Mouse (Mus musculus): Measurements from ENCODE around the gene Tdo2. TPM values are rescaled to one million over a fixed set of nuclear protein-coding genes. Genes with fewer than 3 reads are reported as not detected.

Tdo2 gene
- not detected in 2 replicates for total RNA-seq (2014; fragmentation: Nextera tagmentation)
- not detected in 2 replicates for total RNA-seq (2017)

DNA sequence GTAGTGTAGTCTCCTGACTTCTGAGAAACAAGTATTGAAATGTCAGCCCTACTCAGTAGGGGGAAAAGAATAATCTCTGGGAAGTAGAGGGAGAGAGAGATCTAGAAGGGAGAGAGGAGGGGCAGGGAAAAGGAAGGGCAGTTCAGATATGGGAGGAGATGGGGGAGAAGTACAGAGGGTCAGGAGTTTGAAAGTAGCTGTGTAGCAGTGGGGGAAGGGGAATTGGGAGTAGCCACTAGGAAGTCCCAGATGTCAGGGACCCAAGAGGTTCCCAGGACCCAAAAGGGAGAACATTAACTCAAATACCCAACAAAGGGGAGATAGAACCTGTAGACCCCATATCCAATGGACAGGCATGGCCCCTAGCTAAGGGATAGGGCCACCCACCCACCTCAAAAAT is at the start of gene Tdo2:
Gene Tdo2 (minus strand): TSS at position 101 of the 400 bp plus-strand sequence.
- no peak for ATAC-seq (replicated peaks; ENCODE audit: poor library complexity, severe bottlenecking)

DNA sequence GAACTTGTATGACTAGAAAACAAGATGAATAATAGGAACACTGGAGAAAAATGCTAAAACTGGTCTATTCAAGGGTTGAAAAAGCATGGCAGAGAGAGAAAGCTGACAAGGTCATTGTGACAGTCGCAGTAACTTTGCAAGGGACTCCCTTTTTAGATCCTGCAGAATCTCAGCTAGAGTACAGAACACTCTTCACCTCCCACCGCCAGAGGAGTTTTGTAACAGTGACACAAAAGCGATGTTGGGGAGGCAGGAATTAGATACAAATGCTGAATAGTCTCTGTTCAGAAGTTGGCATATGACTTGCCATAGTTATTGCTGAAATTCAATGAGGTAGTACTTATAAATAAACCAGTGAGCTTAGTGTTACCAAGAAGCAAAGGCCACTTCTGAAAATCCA is 47.1 kb upstream of the Tdo2 start:
- no peak for ATAC-seq (replicated peaks; ENCODE audit: poor library complexity, severe bottlenecking)

DNA sequence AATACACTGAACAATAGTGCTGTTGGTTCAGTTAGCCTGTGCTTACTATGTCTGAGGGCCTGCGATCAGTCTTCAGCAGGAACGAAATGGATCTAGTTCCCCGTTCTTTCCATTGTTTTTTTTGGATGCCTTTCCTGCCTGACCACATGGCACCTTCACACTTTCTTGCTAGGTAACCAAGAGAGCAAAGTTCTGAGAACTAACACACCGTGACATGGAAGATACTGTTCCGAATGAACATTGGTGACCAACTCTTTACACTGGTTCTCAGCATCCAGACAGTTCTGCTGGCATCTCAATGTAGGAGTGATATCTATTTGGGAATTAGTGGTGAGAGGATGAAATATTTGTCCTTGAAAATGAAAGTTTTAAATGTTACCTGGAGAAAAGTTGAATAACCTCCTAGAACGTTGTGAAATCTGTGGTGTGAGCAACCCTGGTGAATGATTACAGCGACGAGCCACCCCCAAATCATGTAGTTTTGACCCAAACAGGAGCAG is 46.5 kb upstream of the Tdo2 start:
- ATAC-seq (replicated peaks; ENCODE audit: poor library complexity, severe bottlenecking), result no peak

DNA sequence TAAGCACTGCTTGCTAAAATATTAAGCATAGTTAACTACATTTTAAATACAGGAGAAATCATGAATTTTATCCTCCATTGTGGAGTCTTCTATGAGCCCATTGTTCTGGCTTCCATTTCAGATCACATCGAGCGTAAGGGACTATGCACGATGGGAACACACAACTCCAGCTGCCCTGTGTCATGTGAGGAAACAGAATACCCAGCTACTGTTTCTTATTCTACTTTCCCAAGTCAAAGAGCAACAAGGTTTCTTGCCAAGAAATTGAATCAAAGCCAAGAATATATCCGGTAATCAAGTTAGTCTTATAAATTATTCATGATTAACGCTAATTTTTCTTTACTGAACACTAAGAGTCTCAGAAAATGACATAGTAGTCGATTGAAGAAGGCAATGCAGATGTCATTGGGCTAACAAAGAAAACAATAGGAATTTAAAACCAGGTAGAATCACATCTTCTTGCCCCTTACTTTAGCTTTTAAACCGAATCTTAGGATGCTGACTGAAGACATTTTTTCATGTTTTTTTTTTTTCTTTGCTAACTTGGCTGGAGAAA is 38.2 kb upstream of the Tdo2 start:
- ATAC-seq (replicated peaks; ENCODE audit: poor library complexity, severe bottlenecking), result no peak

DNA sequence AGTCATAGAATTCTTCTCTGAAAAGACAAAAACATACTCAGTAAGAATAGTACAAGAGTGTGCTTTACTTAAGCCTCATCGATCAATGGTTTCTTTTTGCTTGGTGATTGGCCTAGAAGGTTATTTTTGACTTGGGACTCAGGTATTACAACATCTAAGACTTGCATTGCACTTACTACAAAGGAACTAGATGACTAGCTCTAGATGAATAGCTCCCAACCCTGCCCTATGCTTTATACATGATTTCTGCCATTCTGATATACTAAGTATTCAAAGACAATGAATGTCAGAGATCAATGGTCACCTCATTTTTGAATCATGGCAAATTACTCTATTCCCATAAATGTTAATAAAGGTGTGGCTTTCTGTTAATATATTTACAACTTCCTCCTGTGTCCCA is 31.0 kb upstream of the Tdo2 start:
- ATAC-seq (replicated peaks; ENCODE audit: poor library complexity, severe bottlenecking), result no peak

DNA sequence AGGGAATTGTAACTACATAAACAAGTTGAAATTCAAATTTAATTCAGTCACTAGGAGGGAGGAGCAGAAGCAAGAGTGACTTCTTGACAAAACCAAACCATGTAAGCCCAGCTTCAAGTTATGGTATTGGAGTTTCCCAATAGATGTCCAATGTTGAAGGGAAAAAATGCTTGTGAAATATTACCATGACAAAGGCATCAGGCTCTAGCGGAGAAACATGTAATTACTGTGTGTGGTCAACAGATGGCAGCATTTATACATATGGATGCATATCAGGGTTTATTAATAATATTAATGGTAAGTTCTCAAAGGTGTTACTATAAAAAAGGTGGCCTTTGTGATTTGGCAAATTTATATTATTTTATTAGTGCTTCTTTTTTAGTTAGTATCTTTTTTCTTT is 20.0 kb upstream of the Tdo2 start:
- peak; percentile 96 for ATAC-seq (replicated peaks; ENCODE audit: poor library complexity, severe bottlenecking)

DNA sequence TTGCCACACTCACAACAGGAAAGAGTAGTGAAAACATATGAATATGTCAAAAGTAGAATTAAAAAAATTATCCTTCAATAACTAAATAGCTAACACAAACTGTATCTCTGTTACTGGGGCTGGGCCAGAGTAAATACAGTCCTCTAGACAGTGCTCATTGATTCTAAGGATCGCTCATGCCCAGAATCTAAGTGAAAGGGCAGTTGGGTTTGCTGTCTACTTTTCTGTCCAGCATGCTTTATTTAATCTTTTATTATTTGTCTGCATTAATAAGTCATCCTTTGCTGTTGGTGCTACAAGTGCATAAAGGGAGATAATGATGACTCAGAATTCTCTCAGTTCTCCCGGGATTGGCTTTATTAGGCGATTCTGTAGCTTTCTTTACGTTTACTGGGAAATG is 19.4 kb upstream of the Tdo2 start:
- ATAC-seq (replicated peaks; ENCODE audit: poor library complexity, severe bottlenecking), result no peak

DNA sequence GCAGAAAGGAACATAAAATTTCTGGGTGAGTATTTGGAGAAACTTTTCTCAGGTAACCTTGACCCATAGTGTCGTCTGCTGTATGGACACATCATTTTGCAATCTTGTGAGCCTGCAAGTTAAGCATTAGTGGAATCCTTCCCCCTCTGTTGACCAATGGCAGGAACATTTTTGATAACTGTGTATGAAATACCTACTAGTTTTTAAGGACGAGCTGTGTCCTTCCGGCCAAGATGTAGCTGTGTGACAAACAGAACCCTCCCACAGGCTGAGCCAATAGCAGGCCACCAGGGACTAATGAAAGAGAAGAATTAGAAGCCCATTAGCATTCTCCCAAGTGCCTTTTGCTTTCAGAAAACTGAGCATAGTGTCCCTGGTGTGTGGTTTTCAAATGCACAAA is 14.5 kb upstream of the Tdo2 start:
- ATAC-seq (replicated peaks; ENCODE audit: poor library complexity, severe bottlenecking), result no peak

DNA sequence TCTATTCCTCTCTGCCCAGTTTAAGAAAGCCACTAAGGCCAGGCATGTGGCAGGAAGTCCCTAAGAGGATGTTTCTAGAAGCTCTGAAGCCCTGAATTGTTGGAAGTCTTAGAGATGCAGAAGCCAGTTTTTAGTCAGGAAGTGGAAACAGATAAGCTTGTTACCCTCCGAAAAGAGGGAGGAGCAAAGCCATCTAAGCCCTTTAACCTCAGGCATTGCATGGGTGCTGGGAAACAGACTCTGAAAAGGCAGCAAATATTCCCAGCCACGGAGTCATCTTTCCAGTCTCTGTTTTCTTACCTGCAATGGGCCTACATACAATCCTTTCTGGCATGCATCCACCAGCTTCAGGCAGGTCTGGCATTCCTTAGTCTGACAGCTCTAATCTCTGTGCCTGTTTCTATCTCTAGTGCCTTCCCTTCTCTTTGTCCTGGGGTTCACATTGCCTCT is 13.7 kb upstream of the Tdo2 start:
- no peak for ATAC-seq (replicated peaks; ENCODE audit: poor library complexity, severe bottlenecking)

DNA sequence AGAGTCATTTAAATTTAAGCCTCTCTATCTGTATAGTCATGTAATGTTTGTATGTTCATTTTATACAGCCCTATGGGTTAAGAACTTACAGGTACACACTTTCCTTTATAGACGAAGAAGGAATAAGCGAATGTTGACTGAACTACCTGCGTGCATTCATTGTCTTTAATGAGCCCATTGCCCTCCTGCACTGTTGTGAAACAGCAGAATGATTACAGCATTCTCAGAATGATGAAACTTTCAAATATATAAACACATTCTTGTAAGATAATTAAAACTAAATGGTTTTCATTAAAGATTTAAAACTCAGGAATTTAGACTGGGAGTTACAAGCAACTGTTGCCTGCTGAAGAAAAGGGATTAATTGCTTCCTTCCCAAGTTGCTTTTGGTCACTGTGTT is 11.6 kb upstream of the Tdo2 start:
- ATAC-seq (replicated peaks; ENCODE audit: poor library complexity, severe bottlenecking), result no peak

DNA sequence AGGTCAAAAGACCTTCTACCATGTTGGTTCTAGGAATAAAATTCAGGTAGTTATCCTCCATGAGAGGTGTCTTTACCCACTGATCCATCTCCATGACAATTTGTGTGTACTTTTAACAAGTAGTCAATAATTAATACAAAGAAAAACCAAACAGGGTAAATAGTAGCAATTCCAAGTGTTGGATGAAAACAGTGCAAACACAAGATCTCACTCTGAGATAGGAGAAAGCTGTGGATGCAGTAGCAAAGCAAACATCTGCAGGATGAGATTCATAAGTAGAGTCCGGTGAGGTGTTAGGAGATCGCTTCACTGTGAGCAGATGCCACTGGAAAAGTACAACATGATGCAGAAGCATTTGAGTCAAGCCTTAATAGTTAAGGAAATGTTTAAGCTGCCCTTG is 10.1 kb upstream of the Tdo2 start:
- ATAC-seq (replicated peaks; ENCODE audit: poor library complexity, severe bottlenecking), result no peak

DNA sequence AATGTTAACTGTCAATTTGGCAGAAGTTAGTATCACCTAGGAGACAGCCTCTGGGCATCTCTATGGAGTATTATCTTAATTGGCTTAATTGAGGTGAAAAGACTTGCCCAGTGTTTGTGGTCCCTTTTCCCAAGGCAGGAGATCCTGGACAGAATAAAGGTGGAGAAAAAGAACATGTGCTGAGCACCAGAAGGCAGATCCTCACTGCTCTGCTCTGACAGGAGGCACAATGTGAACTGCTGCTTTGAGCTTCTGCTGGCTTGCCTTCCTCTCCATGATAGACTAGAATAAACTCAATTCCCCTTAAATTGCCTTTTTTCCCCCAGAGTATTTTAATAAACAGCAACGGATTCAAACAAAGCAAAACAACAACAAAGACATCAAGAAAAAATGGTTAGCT is 9.1 kb upstream of the Tdo2 start:
- ATAC-seq (replicated peaks; ENCODE audit: poor library complexity, severe bottlenecking), result no peak

DNA sequence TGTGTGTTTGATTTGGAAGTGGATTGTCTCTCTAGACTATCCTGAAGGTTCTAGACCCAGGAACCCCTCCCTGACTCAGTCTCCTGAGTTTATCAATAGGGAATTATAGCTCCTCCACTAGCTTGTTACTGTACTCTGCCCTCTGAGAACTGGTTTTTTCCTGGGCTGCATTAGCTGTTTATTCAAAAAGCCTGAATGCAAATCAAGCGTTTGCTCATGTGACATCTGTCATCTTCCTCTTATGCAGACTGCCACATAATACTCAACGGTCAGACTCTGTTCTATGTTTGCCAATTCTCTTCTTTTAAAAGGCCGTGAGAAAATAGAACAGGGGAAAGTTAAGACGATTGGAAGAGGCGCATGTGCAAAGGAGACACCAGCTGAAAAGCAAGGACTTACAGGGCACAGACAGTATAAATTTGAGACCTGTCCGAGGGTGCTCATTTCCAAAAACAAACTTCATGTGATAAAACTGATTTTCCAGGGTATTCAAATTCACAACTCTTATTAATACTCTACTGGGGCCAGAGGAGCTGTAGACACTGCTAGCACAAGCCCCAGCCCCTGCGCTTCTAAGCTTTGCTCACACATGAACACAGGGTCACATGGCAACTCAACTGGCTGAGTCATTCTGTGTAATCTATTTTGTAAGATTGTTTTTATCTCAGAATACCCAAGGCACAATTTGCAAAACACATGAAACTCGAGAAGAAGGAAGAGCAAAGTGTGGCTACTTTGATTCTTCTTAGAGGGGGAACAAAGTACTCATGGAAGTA is 7.3 kb upstream of the Tdo2 start:
- ATAC-seq (replicated peaks; ENCODE audit: poor library complexity, severe bottlenecking), result peak; percentile 52

DNA sequence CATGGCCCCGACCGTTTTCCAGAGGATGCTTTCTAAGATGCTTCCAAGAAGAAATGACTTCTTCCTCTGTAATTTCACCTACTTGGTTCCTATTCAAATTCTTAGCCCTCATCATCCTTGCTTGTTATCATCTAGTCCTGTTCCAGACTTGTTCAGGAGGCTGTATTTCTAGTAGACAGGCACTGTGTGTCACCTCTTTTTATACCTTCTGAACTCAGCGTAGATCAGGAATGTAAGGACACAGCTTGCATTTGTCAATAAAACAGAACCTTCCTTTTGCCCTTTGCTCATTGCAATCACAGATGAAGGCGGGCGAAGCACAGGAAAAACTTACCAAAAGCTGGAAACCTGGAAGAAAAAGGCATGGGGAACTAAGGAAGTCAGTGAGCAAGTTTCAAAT is 6.0 kb upstream of the Tdo2 start, which contains the start of gene Asic5:
Gene Asic5 (plus strand): TSS at position 301 of the 400 bp plus-strand sequence.
- ATAC-seq (replicated peaks; ENCODE audit: poor library complexity, severe bottlenecking), result no peak

DNA sequence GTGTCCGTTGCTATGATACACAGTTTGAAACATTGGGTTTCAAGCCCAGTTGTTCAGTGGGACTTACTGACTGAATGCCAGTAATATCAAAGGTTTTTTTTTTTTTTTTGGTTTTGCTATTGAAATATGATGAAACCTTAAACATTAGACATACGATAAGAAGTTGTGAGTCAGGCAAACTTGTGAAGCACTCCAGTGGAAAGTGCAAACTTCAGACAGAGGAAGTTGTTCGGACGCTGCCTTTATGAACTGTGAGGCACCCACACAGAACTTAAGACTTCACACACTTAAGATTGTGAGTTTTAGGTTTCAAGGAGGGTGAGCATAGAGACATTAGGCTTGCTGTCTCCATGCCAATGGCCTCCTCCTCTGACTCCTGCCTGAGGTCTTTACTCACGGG is 5.6 kb upstream of the Tdo2 start:
- ATAC-seq (replicated peaks; ENCODE audit: poor library complexity, severe bottlenecking), result no peak

DNA sequence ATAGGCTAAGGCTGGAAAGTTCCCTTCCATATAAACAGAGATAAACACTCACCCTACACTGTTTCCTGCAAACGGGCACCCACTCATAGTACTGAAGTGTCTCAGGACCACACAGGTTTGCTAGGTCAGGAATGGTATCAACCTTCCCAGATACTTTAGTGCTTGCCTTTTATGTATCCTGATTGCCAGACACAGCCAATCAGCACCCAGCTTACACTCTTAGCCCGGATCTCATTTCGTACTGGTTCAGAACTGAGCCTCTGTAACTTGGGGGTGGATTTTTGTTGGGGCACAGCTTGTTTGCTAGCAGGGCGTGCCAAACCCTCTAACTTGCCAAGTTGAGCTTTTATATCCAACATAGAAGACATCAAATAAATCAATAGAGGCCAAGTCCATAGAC is 395 bp downstream of the Tdo2 start:
- no peak for ATAC-seq (replicated peaks; ENCODE audit: poor library complexity, severe bottlenecking)

DNA sequence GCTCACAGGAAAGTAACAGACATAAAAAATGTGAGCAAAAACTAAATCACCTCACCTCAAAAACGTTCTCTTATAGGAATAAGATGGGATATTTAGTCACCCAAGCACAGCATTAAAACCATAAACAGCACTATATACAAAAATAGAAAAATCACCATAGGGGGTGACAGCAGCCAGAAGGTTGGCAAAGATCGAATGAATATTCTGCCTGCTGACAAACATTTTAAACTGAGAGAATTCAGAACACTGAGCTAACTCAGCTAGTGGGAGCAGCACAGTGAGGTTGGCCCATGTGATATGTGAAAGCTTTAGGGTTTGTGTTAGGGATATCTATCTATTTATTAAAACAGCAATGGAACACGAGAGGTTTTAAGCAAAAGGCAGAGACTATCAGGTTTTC is 11.4 kb downstream of the Tdo2 start:
- no peak for ATAC-seq (replicated peaks; ENCODE audit: poor library complexity, severe bottlenecking)

DNA sequence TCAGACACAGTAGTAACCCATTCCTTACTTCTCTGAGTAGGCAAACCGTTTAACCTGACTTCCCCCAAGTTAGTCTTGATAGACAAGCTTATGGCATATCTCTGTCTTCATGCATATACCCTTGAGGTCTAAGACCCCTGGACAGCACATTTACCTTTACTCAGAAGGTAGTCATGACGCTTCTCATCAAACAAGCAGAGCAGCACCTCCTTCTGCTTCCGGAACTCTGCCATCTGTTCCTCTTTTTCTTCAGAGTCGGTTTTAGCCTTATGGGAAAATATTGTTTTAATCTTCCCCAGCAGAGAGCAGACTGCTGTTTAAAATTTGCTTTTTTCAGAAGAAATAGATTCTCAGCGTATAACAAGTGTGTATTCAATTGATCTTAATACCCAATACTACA is 12.2 kb downstream of the Tdo2 start:
- ATAC-seq (replicated peaks; ENCODE audit: poor library complexity, severe bottlenecking), result peak; percentile 30; the same call in 1 of the 2 replicates

DNA sequence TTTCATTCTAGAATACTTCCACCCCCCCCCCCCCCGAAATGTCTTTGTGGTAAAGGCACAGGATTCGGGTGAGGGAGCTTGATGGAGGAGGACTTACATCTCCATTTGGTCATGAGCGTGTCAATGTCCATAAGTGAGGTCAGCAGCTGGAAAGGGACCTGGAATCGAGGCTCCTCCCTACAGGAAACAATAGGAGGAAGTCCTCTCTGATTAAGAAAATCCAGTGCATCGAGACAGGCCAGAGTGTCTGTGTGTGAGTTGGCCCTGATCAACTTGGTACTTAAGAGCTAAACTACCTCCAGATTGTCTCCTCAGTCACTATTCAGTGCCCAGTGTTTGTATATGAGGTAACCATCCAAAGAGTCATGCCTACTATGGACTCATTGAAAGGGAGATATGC is 14.7 kb downstream of the Tdo2 start:
- ATAC-seq (replicated peaks; ENCODE audit: poor library complexity, severe bottlenecking), result peak; percentile 33; the same call in 1 of the 2 replicates

DNA sequence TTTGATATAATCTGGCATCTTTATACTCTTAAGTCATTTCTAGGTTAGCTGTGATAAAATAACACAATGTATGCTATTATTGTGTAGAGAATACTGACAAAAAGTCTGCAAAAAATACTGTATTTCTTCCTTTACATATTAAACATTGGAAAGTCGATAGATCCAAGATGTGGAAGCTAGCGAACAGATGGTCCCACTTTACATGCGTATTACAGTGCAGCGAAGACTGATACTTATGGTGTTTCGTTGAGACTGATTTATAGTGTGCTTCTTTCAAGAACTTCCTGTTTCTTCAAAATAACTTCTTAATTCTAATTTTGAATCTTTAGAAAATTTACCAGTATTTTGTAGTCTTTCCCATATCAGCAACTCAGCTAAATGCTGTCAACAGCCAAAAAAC is 18.5 kb downstream of the Tdo2 start:
- ATAC-seq (replicated peaks; ENCODE audit: poor library complexity, severe bottlenecking), result no peak

DNA sequence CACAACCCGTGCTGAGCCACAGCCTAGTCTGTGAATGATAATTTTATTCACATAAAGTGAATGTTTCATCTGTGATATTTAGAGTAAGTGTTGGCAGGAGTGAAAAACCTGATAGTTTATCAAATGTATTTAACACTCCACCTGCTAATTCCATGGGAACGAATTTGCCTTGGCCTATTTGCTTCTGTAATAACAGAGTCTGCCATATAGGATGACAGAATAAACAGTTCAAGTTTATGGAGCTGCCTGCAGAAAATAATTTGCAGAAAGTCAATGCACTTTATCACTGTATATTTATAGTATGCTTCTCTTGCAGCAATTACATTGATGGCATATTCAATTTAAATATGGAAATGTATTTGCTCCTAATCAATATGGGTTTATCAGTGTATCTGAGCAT is 24.2 kb downstream of the Tdo2 start:
- no peak for ATAC-seq (replicated peaks; ENCODE audit: poor library complexity, severe bottlenecking)

DNA sequence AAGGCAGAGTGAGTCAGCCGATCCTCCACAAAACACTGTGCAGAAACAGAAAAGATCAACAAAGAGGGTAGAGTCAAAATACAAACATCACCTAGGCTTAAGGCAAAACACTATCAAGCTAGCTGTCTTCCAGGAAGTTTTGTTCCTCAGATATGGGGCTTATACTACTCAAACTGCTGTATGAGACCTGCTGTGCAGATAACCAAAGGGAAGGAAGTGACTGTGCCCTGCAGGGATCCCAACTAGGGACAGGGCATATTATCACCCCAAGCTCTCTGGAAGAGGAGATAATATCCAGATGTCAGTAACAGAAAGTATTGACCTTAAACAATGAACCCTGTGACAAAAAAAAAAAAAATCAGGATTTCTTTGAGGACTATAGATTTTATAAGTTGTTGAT is 27.0 kb downstream of the Tdo2 start:
- no peak for ATAC-seq (replicated peaks; ENCODE audit: poor library complexity, severe bottlenecking)
